Mouse (Mus musculus) cerebral cortex, adult 2 months (tissue): ENCODE measurements around the gene Gal.

Source experiments
- WGBS: fragments of 180-500 bp; shearing (Covaris S2); methylation state at CpG from one replicate; pipeline ENCODE4 v1.1.7; 2018; 5-methylcytosine and 5-hydroxymethylcytosine counted together

The Gal gene

DNA sequence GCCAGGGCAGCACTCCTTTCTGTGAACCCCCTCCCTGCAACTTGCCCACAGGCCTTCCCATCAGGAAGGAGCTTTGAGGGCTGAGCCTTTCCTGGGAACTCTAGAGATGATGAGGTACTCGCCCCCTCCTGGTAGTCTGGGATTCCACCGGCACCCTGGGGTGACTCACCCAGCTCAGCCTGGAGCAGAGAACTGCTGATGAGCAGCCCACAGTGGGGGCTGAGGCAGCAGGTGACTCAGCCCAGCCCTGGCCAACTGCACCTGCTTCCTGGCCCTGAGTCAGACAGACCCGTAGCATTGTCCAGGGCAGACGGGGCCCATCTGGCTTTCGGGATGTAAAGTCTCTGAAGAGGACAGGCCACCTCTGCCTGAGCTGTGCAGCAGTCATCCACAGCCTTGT lies 4.9 kb upstream of the Gal start:
- 48% methylated on average over 5 of the region's 5 CpGs for WGBS

DNA sequence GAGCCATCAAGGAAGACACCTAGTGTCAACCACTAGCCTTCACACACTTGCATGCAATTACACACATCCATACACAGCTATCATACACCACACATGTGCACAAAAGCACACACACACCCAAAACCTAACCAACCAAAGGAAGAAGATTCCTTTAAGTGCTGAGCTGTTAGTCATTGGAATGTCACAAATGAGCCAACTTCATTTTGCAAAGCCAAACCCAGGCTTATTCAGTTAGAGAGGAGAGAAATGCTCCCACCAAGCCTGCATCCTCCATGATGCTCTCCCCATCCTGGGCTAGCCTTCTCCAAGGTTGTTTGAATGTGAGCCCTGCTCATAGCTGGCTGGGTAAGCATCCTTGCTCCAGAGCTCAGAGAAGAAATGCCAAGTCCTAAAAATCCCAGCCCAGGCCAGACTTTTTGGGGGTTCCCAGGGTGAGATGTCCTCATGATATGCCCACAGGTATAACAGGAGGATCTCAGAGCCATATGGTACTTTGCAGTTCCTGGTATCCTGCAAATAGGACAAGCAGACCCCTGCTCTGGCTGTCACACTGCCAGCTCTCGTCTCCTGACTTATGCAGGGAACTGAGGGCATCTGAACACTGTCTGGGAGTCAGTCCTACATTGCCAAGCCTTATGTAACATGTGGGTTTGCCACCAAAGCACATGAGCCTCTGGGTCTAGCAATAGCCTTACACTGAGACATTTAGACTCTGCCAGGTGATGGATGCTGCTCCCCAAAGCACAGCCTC lies 8.6 kb downstream of the Gal start:
- WGBS: 50% methylated on average over 1 of the region's 1 CpGs

DNA sequence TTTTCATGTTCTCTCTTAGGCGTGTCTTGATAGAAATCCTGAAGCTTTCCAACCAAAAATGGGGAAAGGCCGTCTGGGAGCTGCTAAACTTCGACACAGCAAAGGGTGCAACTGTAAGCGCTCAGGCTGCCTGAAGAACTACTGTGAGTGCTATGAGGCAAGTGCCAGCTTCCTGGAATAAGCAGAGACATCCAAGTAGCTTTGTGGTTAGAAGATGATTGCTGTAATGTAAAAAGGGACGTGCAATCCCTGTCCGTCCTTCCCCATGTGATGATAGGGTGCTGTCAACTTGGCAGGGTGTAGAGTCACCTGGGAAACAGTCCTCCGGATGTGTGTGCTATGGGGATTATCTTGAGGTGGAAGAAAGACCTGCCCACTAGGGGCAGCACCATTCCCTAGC lies 10.3 kb downstream of the Gal start:
- WGBS: 84% methylated on average over 7 of the region's 7 CpGs

DNA sequence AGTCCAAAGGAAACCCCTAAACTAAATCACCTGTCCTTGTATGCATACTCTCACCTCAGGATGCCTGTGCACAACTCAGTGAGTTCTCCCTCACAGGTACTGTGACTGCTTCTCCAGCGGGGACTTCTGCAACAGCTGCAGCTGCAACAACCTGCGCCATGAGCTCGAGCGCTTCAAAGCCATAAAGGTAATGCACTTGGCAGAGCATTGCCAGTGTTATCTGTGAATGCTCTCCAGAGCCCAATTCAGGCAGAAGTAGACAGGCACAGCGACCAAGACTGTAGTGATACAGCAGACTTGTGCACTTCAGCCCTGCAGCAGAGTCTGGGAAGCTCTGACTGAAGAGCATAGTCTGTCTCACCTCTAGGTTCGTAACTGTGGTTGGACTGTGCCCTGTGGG lies 12.0 kb downstream of the Gal start:
- WGBS: 92% methylated on average over 6 of the region's 6 CpGs

DNA sequence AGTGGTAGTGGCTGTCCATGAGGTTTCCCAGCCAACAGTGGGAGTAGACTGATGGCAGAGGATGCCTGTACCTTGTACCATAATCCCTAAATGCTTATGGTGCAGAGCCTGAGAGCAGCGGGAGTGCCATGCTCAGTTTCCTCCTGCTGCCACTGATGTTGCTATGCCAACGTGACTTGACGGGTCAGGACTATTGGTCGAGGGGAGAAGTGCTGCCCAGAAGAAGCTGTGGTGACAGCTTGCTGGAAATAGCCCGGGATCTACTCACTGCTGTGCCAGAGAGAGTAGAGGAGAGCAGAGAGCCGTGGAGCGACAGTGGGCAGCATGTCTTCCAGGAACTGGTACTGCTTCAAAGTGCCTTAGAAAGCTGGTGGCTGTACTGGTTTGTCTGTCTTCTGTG lies 12.4 kb downstream of the Gal start:
- 37% methylated on average over 7 of the region's 7 CpGs for WGBS

DNA sequence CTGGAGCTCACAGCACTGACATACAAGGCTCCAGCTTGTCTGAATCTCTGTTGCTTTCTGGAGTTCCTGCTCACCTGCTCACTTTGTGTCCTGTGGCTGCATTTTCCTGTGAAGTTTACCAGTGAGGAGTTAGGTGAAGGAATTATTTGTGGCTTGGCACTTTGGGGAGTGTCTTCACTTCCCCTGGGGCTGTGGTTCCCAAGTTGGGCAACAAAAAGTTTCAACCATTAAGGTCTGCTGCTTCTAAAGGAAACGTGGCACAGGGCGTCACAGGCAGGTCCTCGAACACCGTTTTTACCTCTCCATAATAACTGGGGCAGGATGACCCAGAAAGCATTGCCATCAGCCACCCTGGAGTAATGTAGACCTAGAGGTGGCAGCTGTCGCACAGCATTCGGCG lies 12.8 kb downstream of the Gal start:
- WGBS: 85% methylated on average over 7 of the region's 7 CpGs

DNA sequence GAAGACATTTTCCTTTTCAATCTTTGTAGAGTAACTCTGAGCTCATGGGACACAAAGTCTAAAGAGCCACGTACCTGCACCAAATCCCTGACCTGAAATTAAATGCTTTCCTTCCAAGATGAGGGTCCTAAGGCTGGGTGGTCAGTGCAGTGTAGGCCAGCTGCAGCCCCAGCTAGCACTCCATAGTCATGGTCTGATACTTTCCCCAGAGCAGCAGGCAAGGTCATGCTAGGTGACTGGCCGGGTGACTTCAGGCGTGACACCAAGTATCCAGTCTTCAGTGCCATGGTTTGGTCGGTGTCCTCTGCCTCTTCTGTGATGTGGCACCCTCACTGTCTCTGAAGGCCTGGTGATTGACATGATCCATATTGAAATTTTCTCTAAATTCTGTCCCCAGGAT lies 14.3 kb downstream of the Gal start:
- WGBS: 95% methylated on average over 4 of the region's 4 CpGs

DNA sequence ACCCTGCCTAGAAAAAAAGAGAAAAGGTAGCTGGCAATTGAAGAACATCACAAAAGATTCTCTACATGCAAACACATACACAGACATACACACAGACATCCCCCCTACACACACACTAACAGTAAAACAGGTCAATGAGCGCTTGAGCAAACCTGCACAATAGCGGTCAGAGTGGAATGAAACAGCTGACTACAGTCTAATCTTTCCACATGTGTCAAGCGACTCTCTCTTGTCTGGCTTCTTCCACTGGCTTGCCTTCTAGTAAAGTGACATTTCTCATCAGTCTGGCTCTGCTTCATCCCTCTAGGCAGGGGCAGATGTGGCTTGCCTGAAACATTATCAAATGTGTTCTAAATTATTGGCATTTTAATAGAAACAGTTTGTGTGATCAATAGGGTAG lies 20.1 kb downstream of the Gal start:
- 94% methylated on average over 3 of the region's 3 CpGs for WGBS

DNA sequence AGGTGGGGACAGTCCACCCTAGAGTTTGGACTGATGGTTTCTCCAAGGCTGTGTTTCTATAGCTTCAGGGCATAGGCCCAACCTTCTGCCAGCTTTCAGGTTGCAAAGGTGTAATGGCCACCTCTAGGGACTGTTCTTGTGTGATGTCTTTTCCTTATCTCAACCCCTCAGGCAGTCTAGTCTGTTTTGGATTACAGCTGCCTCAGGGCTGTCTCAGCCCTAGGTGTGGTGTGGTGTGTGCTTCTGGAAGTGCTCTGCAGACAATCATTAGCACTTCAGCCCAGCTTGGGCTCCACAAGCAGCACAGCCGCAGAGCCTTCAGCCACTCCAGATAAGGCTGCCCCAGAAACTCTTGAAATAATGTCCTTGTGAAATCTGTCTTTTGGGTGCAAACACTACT lies 22.0 kb downstream of the Gal start:
- WGBS: 89% methylated on average over 1 of the region's 1 CpGs

DNA sequence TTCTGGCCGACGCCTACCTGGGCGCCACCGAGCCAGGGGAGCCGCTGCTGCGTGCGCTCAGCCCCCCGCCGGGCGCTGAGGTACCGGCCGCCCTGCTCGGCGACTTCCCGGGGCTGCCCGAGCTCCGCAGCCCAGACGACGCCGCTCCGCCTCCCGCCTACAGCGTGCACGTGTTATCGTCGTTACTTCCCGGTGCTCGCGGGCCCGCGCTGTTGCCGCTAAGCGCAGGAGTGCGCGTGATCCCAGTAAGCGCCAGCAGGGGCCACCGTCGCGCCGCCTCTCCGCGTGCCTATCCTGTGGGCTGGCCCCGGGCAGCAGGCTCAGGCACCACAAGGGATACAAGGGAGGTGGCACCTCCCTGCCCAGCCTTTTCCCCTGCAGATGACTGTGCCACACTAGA lies 25.3 kb downstream of the Gal start:
- WGBS: under 1% methylated on average over 43 of the region's 43 CpGs

DNA sequence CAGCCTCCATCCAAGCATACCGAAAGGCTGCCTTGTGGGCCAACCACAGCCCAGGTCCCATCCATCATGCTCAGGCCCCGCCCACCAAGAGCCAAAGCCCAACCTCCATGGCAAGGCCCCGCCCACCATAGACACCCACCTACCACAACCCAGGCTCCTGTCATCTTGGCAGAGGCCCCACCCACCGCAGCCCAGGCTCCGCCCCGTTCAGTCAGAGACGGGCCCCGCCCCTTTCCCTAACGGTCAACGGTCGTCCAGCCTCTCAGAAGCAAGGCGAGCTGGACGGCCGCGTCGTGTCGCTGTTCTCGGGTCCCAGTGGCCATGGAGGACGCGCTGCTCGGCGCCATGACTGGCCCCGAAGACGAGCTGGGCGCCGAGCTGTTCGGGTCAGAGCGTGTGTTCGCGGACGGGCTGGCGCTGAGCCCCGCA lies 25.7 kb downstream of the Gal start, which contains the start of gene Tesmin:
TSS of gene Tesmin (plus strand) at position 229 of the 429 bp plus-strand sequence.
- WGBS: 2% methylated on average over 33 of the region's 33 CpGs

DNA sequence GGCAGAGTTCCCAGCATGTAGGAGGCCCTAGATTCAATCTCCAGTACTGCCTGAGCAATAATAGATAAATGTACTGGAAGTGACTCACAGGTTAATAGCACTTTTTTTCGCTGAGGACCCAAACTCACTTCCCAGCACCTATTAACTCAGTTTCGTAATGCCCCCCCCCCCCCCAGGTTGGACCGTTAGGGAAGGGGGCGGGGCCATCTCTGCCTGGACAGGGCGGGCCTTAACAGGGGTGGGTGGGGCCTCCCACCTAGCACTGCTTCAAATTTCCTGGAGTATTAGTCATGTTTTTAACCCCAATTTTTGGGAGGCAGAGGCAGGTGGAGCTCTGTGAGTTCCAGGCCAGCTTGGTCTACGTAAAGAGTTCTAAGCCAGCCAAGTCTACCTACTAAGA lies 26.3 kb downstream of the Gal start:
- 76% methylated on average over 6 of the region's 6 CpGs for WGBS

DNA sequence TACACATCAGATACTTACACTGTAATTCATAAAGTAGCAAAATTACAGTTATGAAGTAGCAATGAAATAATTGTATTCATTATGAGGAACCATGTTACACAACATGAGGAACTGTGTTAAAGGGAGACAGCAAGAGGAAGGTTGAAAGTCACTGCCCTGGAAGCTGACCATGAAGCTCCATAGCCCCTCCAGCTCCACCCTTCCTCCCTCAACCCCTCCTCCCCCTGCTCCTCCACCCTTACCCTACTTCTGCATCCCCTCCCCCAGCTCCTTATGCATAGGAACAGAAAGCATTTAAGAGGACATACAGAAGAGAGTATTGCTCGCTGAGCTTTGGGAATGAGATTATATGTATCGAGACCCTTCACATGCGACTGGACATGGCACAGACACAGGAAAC lies 35.7 kb downstream of the Gal start:
- WGBS: 90% methylated on average over 3 of the region's 3 CpGs

DNA sequence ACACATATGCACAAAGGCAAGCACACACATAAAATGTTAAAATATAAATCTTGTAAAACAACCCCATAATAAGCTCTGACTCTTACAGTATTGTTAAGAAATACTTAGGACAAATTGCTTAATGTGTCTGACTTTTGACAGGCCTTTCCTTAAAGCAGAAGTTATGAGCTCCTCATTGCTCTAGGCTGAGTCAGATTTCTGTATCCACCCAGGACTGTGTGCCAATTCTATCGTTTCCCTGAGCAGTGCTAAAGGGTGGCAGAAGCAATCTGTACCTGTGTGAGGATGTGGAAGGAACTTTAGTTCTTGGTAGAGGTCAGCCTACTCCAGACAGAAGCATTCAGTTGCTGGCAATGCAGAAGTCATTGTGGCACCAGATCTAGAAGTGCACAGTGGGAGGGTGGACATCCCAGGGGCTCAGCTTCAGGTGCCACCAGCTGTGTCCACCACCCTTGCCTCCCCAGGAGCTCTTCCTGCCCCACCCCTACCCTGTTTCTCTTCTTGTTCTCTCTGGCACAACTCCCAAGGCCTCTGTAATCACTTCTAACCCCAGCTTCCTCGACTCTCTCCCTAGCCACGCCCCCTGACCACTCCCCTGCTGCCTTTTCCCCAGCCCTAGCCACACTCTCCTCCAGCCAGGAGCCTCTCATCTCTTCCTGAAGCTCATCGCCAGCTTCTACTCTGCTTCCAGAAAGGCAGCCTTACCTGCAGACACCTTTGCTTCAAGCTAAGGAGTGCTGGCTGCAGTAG lies 37.2 kb downstream of the Gal start:
- WGBS: 30% methylated on average over 4 of the region's 4 CpGs

DNA sequence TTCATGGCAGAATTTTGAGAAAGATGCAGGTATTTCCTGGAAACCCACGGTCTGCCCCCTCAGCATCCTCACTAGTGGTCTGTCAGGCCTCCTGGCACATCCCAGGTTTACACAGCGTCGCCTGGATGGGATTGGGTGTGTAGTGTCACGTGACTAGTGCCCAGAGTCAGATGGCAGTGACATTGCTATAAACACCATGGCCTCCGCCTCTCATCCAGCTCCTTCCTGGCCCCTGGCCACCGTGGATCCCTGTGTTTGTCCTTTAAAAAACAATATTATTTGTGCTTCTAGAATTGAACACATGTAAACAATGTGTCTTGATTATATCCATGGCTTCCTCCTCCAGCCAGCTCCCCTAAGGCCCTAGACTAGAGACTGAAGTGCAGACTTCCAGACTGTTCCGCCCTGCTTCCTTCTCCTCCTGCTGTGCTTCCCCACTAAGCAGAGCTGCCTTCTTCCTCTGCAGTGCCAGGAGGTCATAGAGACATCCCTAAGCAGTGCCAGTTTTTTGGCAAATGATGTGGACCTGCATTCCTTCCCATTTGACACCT lies 38.3 kb downstream of the Gal start:
- WGBS: 80% methylated on average over 7 of the region's 7 CpGs

DNA sequence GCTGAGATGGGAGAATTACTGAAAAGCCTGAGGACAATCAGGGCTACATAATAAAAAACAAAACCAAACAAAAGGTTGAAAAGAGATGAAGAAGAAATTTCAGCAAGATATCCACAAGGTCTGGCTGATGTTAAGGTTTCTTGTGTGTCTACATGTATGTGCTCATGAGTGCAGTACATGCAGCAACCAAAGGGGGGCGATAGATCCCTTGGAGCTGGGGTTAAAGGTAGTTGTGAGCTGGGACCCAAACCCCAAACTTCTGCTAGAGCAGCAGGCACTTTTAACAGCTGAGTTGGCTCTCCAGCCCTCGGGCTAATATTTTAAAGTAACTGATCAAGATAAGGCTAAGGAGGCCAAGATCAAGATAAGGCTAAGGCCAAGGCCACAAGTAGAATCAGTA lies 40.3 kb downstream of the Gal start:
- WGBS: 67% methylated on average over 2 of the region's 2 CpGs

DNA sequence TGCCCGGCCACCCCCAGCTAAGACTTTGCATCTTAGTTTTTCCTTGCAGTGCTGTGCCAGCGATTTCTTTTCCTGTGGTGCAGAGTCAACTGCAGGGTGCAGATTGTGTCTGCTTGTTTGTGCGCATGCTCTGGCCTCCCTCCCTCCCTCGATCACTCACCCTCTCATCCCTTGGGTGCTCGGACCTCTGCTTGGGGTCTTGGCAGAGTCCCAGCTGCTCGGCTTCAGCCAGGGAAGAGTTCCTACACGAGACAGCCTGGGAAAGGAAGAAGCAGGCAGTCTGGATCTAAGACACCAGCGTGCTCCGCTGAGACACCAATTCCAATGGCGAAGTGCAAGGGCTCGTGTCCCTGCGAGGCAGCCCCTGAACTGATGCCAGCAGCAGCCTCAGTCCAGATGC lies 41.0 kb downstream of the Gal start:
- WGBS: 74% methylated on average over 12 of the region's 12 CpGs

DNA sequence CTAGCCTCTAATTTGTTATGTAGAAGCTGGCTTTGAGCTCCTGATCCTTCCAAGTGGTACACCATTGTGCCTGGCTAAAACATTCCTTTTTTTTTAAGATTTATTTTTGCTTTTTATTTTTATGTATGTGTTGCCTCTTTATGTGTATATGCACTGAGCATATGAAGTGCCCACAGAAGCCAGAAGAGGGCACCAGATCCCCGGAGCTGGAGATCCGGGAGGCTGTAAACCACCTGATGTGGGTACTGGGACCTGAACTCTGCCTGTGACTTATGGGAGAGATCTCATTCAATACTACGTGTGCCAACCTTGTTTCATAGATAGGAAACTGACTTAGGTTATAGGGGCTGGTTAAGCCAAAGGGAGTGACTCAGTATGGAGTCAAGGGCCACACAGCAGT lies 46.1 kb downstream of the Gal start:
- 95% methylated on average over 3 of the region's 3 CpGs for WGBS

DNA sequence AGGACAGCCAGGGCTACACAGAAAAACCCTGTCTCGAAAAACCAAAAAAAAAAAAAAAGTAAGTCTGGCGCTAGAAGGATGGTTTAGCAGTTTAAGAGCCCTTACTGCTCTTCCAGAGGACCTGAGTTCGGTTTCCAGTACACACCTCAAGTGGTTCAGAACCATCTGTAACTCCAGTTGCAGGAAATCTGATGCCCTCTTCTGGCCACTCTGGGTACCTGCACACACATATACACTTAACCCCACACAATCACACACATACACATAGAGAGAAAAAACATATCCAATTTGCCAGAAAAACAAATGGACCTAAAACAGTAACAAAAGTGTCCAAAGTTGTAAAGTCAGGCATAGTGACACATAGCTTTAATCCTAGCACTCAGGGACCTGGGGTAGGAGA lies 49.3 kb downstream of the Gal start:
- WGBS: 94% methylated on average over 3 of the region's 3 CpGs

DNA sequence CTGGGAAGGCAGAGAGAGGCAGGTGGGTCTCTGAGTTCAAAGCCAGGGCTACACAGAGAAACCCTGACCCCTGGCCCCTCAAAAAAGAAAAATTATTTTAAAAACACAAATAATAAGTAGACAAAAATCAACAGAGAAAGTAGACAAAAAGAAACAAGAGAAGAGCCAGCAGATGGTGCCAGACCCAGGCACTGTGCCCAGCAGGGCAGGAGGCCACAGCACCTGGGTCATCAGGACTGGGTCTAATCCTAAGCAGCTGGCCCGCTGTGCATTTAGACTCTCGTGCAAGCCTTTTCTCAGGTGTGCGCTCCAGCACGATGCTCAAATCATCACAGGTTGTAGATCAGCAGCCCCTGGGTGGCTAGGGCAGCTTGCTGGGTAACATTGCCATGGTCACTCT lies 50.8 kb downstream of the Gal start:
- 91% methylated on average over 4 of the region's 4 CpGs for WGBS
